Mouse (Mus musculus) midbrain, postnatal 0 days (tissue): ENCODE results near the gene Atp13a3. TPM values are rescaled to one million over a fixed set of nuclear protein-coding genes. Genes with fewer than 3 reads are reported as not detected.

ENCODE experiments used
- ATAC-seq: fragments of 200-750 bp; cut with Nextera tagmentation; 2 replicates; pipeline ENCODE4 v1.8.0; 2017; ENCODE audit warnings: moderate number of reproducible peaks, mild to moderate bottlenecking, moderate TSS enrichment, moderate library complexity; ENCODE audit not compliant: low FRiP score
- DNase-seq: peaks from one replicate; pipeline ENCODE4 v3.0.0-alpha.2; 2015; ENCODE audit warnings: low spot score
- H3K27ac ChIP-seq: fragments of 300-500 bp; sonication (generic); 2 replicates; pipeline ENCODE4 v1.5.1; 2014; ENCODE audit warnings: low read depth, mild to moderate bottlenecking, low read length, mixed read lengths
- H3K27me3 ChIP-seq: fragments of 300-500 bp; sonication (generic); 2 replicates; pipeline ENCODE4 v1.6.1; 2014; ENCODE audit warnings: low read length, control low read depth, mixed read lengths; ENCODE audit not compliant: insufficient read depth
- H3K36me3 ChIP-seq: fragments of 300-500 bp; sonication (generic); 2 replicates; pipeline ENCODE4 v1.6.1; 2014; ENCODE audit warnings: low read length, control low read depth, mixed read lengths; ENCODE audit not compliant: insufficient read depth
- H3K4me1 ChIP-seq: fragments of 300-500 bp; sonication (generic); 2 replicates; pipeline ENCODE4 v1.6.1; 2014; ENCODE audit warnings: mild to moderate bottlenecking, control low read depth, antibody characterized with exemption, low read length, mixed read lengths; ENCODE audit not compliant: insufficient read depth
- H3K4me2 ChIP-seq: fragments of 300-500 bp; sonication (generic); 2 replicates; pipeline ENCODE4 v1.6.1; 2014; ENCODE audit warnings: low read depth, mild to moderate bottlenecking, low read length, mixed read lengths; ENCODE audit not compliant: poor library complexity, severe bottlenecking
- H3K4me3 ChIP-seq: fragments of 300-500 bp; sonication (generic); 2 replicates; pipeline ENCODE4 v1.5.1; 2014; ENCODE audit warnings: low read depth, mild to moderate bottlenecking, low read length, moderate library complexity
- H3K9ac ChIP-seq: fragments of 300-500 bp; sonication (generic); replicated peaks from 2 replicates; pipeline ENCODE4 v1.6.1; 2014; ENCODE audit warnings: mild to moderate bottlenecking, low read length, moderate library complexity, mixed read lengths; ENCODE audit not compliant: poor library complexity, severe bottlenecking
- H3K9me3 ChIP-seq: fragments of 300-500 bp; sonication (generic); 2 replicates; pipeline ENCODE4 v1.6.1; 2016; ENCODE audit warnings: low read length, control low read depth
- CTCF ChIP-seq: IDR thresholded peaks from 2 replicates; pipeline ENCODE4 v1.5.1; 2016; ENCODE audit warnings: antibody characterized with exemption, mild to moderate bottlenecking
- WGBS: fragments of 180-500 bp; shearing (Covaris S2); extraction: QIAGEN DNeasy Blood & Tissue Kit; methylation state at CpG from one replicate; pipeline ENCODE4 v1.1.7; 2014; 5-methylcytosine and 5-hydroxymethylcytosine counted together
- polyA plus RNA-seq: library from polyadenylated mRNA; unstranded; fragments of >200 nt; fragmentation: Nextera tagmentation; extraction: Ambion mirVana; gene quantifications from 2 replicates; pipeline ENCODE4 v1.2.1, GENCODE M21; 2015
- total RNA-seq: library from RNA; depleted of rRNA; stranded (reverse); fragments of >200 nt; gene quantifications from 2 replicates; pipeline ENCODE4 v1.2.3, GENCODE M21; 2014

Atp13a3 gene
- total and polyA plus RNA-seq, 2 experiments from 2014 or later: 7.2 to 34.1 TPM

DNA sequence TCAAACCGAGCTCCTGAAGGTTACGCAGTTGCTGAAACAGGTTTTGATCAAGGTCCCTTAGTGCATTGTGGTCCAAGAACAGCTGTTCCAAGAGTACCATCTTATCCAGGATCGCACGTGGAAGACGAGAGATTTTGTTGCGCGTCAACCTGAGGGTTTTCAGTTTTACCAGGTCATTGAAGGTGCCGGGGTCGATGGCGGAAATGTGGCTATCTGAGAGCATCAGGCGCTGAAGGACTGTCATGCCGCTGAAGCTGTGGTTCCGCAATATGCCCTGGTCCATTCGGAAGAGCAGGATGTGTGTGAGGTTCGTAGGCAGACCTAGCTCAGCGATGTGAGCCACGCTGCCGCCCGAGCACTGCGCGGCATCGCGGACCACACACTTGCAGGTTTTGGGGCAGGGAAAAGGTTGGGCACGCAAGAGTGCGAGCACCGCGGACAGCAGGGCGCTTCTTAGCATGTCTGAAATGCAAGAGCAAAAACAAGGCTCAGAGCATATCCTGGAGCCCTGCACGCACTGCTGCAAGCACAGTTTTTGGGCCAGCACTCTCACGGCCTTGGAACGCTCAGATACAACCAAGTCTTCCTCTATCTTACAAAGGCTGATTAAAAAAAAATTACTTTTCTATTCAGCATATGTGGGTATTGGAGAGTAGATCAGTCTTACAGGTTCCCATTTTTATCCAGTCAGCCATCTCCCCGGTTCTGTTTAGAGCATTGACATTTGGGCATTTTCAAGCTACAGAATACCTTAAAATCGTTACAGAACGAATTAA, 96.2 kb downstream of the Atp13a3 start:
- DNase-seq (peak; percentile 27), ATAC-seq (peak; percentile 36; the same call in 1 of the 2 replicates)
- Histone ChIP-seq H3K27ac (no peak overlapping the region), H3K27me3 (peaks cover 32% of the 10 kb centered on the region), H3K4me1 (peaks cover 6% of the 10 kb centered on the region; the same call in 1 of the 2 replicates), H3K36me3 (no peaks in the 10 kb centered on the region), H3K9ac (no peak overlapping the region; the same call in 1 of the 2 replicates), H3K4me3 (peak overlapping the region; percentile 55), H3K9me3 (no peaks in the 10 kb centered on the region), H3K4me2 (peak overlapping the region; percentile 81)
- no peak for TF ChIP-seq CTCF
- WGBS: 3% methylated on average over 34 of the region's 34 CpGs

DNA sequence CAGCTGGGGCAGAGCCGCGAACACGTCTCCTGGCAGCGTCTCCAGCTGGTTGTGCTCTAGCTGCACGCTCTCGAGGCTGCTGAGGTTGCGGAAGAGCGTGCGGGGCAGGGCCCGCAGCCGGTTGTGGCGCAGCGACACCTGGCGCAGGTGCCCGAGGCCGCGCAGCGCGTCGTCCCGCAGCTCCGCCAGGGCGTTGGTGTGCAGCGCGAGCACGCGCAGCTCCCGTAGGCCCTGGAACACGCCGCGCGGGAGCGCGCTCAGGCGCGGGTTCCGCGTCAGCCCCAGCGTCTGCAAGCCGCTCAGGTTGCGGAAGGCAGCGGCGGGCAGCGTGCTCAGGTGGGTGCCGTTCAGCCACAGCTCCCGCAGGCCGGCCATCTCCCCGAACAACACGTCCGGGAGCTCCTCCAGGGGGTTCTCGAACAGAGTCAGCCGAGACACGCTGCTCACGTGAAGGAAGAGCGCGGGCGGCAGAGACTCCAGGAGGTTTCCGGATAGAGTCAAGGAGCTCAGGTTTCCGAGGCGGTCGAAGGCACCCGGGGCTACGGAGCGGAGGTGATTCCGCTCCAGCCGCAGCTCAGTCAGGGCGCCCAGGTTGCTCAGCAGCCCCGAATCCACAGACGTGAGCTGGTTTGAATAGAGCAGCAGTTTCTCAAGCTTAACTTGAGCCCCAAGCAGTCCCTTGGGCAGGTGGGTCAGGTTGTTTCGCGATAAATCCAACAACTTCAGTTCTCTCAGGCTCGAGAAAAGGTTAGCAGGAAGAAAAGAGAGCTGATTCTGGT, 97.0 kb downstream of the Atp13a3 start:
- peak overlapping the region; percentile 38; the same call in 1 of the 2 replicates for H3K27ac ChIP-seq
- ATAC-seq: peak; percentile 83

DNA sequence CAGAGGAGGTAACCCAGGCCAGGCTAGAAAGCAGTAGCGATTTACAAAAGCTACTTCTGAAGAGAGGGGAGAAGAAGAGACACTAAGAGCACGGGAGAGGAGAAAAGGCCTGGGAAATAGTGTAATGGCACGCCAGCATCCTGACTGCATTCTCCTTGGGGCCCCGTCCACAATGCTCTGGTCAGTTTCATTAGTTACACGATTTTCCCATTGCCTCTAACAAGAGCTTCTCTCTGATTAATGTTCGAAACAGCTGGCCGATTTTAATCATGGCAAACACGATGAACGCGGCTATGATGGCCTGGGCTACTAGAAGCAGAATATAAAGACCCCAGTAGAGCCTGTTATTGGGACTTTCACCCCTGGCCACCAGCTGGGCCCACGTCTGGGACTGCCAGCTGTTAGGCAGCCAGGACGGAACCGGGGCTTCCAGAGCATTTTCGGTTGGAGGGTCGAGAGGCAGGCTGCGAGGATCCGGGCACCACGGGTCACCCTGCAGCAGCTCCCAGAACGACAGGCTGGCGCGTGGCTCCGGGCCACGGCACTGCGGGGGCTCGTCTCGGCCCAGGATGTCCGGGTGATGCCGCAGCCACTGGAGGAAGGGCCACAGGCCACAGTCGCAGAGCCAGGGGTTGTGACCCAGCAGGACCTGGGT, 97.7 kb downstream of the Atp13a3 start:
- H3K9ac ChIP-seq: peak overlapping the region; percentile 48
- H3K9me3 ChIP-seq: no peaks in the 10 kb centered on the region
- peaks cover 32% of the 10 kb centered on the region for H3K27me3 ChIP-seq
- H3K4me2 ChIP-seq: peak overlapping the region; percentile 81
- H3K27ac ChIP-seq: no peak overlapping the region
- peaks cover 6% of the 10 kb centered on the region; the same call in 1 of the 2 replicates for H3K4me1 ChIP-seq
- DNase-seq: no peak
- TF ChIP-seq CTCF: no peak
- peak overlapping the region; percentile 55 for H3K4me3 ChIP-seq
- WGBS: 14% methylated on average over 29 of the region's 29 CpGs
- H3K36me3 ChIP-seq: no peaks in the 10 kb centered on the region
- peak; percentile 4; the same call in 1 of the 2 replicates for ATAC-seq

More for the DNA sequence above, 97.0 kb downstream of the Atp13a3 start:
- DNase-seq: peak; percentile 79
- Histone ChIP-seq H3K9ac (peak overlapping the region; percentile 48), H3K4me3 (peak overlapping the region; percentile 55), H3K27me3 (peaks cover 32% of the 10 kb centered on the region), H3K9me3 (no peaks in the 10 kb centered on the region), H3K4me1 (peaks cover 6% of the 10 kb centered on the region; the same call in 1 of the 2 replicates), H3K4me2 (peak overlapping the region; percentile 81), H3K36me3 (no peaks in the 10 kb centered on the region)
- peak; percentile 54 for TF ChIP-seq CTCF
- WGBS: under 1% methylated on average over 72 of the region's 72 CpGs

DNA sequence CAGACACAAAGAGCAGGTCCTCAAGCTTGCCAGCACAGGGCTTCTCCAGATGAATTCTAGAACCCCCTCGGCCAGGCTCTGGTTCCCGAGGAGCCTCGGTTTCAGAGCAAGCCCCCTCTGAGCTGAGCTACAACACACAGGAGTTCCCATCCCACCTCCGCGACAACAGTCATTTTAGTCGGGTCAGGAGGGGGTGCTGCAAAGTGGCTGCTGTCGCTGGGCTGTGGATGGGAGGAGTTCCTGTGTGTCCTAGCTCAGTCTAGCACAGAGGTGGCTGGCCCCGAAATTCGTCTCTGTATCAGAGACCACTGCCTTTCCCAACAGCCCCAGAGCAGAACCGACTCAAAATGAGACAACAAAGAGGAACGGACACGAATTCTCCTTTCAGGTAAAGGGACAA, 98.5 kb downstream of the Atp13a3 start:
- H3K4me3 ChIP-seq: no peak overlapping the region
- H3K27ac ChIP-seq: no peak overlapping the region
- WGBS: 55% methylated on average over 12 of the region's 12 CpGs
- H3K4me2 ChIP-seq: no peak overlapping the region
- ATAC-seq (no peak), DNase-seq (no peak)
- H3K4me1 ChIP-seq: peaks cover 6% of the 10 kb centered on the region; the same call in 1 of the 2 replicates
- no peak for TF ChIP-seq CTCF
- no peak overlapping the region for H3K9ac ChIP-seq
- H3K9me3 ChIP-seq: no peaks in the 10 kb centered on the region
- peaks cover 32% of the 10 kb centered on the region for H3K27me3 ChIP-seq
- H3K36me3 ChIP-seq: no peaks in the 10 kb centered on the region

DNA sequence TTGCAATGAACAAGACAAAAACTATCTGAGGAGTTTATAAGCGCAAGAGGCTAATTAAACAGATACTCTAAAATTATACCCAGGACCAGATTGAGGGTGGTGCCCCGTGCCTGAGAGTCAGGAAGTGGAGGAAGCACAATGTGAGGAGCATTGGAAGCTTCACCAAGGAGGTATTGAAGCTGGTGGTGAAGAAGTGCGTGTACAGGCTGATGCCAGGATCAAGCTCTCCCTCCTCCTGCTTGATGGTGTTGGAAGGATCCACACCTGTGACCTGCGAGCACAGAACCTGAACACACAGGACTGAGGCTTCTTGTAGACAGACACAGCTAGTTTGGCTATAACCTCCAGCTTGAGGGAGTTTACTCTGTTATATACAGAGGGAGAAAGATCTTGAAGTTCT, 99.7 kb downstream of the Atp13a3 start:
- no peaks in the 10 kb centered on the region for H3K9me3 ChIP-seq
- H3K4me1 ChIP-seq: peaks cover 6% of the 10 kb centered on the region; the same call in 1 of the 2 replicates
- no peak overlapping the region for H3K4me2 ChIP-seq
- DNase-seq (no peak), ATAC-seq (no peak)
- no peak for TF ChIP-seq CTCF
- H3K4me3 ChIP-seq: no peak overlapping the region
- H3K36me3 ChIP-seq: no peaks in the 10 kb centered on the region
- H3K27me3 ChIP-seq: peaks cover 24% of the 10 kb centered on the region
- 87% methylated on average over 4 of the region's 4 CpGs for WGBS
- no peak overlapping the region for H3K27ac ChIP-seq
- H3K9ac ChIP-seq: no peak overlapping the region
